Mouse (Mus musculus): ENCODE measurements at regions not wholly inside any gene's neighbourhood (a gene's known extent, or its start where the extent isn't known, plus 50 kb on each side); places are given as distances from the start of the nearest gene placed in this dataset.
A peak's percentile ranks its signal among the peaks of the same experiment; 100 is the strongest.

DNA sequence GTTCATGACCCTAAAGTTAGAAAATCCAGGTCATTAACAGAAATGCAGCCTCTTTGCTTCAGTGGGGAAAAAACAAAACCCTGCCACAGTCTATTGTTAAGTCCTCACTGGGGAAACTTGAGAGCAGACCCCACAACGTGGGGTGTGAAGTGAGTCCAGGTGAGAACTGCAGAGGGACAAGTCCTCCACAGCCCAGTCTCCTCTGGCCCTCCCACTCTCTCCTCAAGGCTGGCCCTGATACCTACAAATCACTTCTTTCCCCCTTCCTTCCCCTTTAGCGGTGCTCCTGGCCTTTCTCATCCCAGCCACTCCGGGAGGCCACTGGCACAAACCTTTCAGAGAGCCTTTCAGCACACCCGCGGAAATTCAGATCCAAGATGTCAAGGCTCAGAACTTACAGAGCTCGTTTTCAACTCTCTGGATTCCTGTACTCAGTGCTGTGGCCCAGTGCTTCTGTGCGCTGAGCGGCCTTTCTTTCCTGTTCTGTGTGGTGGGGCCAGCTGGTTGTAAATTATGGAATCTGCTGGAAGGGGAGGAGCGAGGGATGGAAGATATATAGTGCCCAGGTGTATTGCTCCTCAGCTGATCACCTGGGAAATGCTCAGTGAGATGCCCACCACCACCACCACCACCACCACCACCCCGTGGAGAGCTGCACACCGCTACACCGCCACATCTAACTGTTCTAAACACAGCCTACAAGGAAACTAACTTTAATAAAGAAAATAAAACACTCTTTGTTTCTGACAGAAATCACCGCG is 566.8 kb downstream of the 1700064H15Rik start:
- DNase-seq (ENCODE audit: low read depth, low spot score), result no peak
- no peak for ATAC-seq
- TF ChIP-seq CTCF (IDR thresholded peaks at IDR 0.05), result no peak
- ChIA-PET POLR2A (interaction anchor here (0.5 kb wide), 1 partner anchor 625 kb away, joined by 3 read pairs; no protein-coding TSS in a partner anchor), CTCF (interaction anchor here (0.9 to 3.0 kb wide), 5 partner anchors 11 to 1012 kb away, joined by 3 to 15 read pairs (median 4); no protein-coding TSS in a partner anchor)
- peaks cover 31% of the 10 kb centered on the region for H3K27me3 ChIP-seq
- in situ Hi-C loops (cut with MboI; ENCODE audit: low pct_unique_long_range_greater_than_20kb), result loop anchor here (25.0 kb wide), 1 partner anchor 1224 kb away; no protein-coding TSS in a partner anchor

DNA sequence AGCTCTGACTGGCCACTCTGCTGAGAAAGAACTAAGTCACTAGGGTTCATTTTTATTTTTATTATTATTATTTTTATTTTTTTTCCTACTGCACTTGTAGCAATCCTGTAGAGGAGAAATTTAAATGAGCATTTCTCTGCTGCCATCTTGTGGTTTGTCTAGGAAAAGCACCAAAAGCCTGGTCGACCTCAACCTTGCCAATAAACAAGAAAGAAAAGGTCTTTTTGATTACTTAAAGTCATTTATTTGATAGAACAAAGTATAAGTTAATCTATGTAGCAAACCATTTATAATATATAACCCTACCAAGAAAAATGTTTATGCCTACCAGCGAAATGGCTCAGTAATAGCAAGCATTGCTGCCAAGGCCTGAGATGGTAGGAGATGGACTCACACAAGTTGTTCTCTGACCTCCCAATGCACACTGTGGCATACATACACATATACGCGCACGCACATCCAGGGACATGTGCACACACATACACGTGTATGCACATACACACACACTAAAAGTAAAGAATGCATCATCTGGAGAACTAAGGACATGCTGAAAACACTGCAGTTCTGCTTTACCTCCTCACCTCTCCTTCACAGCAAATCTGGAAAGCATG is 566.1 kb downstream of the 1700064H15Rik start:
- peaks cover 35% of the 10 kb centered on the region for H3K27me3 ChIP-seq
- no peak for DNase-seq (ENCODE audit: low read depth, low spot score)
- no peak for ATAC-seq
- CTCF ChIA-PET, result interaction anchor here (0.9 to 3.0 kb wide), 5 partner anchors 12 to 1013 kb away, joined by 3 to 15 read pairs (median 4); no protein-coding TSS in a partner anchor
- POLR2A ChIA-PET, result interaction anchor here (0.5 kb wide), 2 partner anchors 625 to 677 kb away, joined by 3 to 4 read pairs; no protein-coding TSS in a partner anchor
- TF ChIP-seq CTCF (IDR thresholded peaks at IDR 0.05), result peak; percentile 77
- in situ Hi-C loops (cut with MboI; ENCODE audit: low pct_unique_long_range_greater_than_20kb), result loop anchor here (25.0 kb wide), 1 partner anchor 1225 kb away; no protein-coding TSS in a partner anchor

DNA sequence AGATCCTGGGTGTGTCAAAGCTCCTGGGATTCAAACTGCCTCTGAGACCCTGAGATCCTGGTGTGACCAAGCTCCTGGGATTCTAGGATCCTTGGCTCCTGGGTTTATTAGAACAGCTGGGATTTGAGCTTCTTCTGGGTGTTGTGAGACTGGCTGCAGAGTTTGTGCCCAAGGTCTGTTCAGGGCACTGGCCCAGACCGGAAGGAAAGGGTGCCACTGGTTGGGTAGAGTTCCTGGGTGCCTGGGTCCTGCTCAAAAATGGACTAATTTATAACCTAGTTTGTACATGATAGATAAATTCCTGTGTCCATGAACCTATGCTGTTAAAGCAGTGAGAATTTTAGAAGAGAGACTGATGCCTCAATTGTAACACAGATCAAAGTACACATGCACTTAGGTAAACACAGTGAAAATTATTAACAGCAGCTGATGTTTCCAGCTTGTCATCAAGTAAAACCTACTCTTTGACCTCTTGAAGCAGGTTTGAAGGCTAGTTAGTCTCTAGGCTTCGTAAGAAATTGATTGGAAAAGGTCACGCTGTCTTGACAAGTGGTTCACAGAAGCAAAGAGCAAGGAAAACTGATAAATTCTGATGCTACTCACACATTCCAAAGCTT is 561.2 kb downstream of the 1700064H15Rik start:
- ChIA-PET POLR2A (no interaction called here), CTCF (no interaction called here)
- ATAC-seq, result no peak
- in situ Hi-C loops (cut with MboI; ENCODE audit: low pct_unique_long_range_greater_than_20kb), result loop anchor here (5.0 to 25.0 kb wide), 2 partner anchors 1020 to 1230 kb away; no protein-coding TSS in a partner anchor
- TF ChIP-seq CTCF (IDR thresholded peaks at IDR 0.05), result no peak
- no peak for DNase-seq (ENCODE audit: low read depth, low spot score)
- H3K27me3 ChIP-seq, result peaks cover 29% of the 10 kb centered on the region
